Mouse (Mus musculus) ES-E14 (cell line): Measurements from ENCODE around the gene Hrk.

Source experiments
- CHD2 ChIP-seq: IDR thresholded peaks from 2 replicates; pipeline ENCODE4 v1.6.1; 2014; ENCODE audit warnings: mild to moderate bottlenecking, low read depth, low read length, inconsistent platforms
- MAFK ChIP-seq: IDR thresholded peaks from 2 replicates; pipeline ENCODE4 v1.6.1; 2014; ENCODE audit warnings: mild to moderate bottlenecking, low read depth, low read length, inconsistent platforms; ENCODE audit not compliant: insufficient read depth

GRCm38 (mm10) chr5:118156976-118157375 is 7.5 kb upstream of the Hrk start:
- no peak for TF ChIP-seq MAFK
- no peak for TF ChIP-seq CHD2
